Mouse (Mus musculus) fat pad, adult 2 months (tissue): ENCODE results near the gene Hspa5.
"Not testable (repeated sequence)": the region's sequence is repeated elsewhere in the genome, so short reads cannot be mapped to it uniquely, and the experiment has no call there.

Source experiments
- DNase-seq: peaks from one replicate; pipeline ENCODE4 v3.0.0-alpha.2; 2011; ENCODE audit warnings: low read depth, low spot score; ENCODE audit errors: extremely low read depth

Gene Hspa5

GRCm38 (mm10) chr2:34771368-34772226 lies at the start of gene Hspa5:
TSS of gene Hspa5 (plus strand) at chr2:34771970.
- DNase-seq = peak; percentile 99

- DNase-seq = no peak
These were observed 46.5 kb upstream of the Hspa5 start for GRCm38 (mm10) chr2:34725269-34725668.

GRCm38 (mm10) chr2:34727045-34727728 lies 44.6 kb upstream of the Hspa5 start:
- DNase-seq = no peak

DNA sequence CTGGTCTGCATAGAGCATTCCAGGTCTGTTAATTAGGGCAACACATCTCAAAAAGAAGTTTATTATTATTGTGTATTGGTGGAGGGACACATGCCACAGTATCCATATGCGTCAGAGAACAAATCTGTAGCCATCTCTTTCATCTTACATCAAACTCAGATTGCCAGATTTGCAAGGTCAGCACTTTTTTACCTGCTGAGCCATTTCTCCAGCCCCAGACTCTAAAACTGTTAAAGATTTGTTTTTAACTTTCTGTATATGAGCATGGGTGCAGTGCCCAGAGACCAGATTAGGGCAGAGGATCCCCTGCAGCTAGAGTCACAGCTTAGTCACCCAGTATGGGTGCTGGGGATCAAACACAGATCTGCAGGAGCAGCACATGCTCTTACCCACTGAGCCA lies 35.1 kb upstream of the Hspa5 start:
- DNase-seq = no peak

GRCm38 (mm10) chr2:34737911-34738310 lies 33.9 kb upstream of the Hspa5 start:
- no peak for DNase-seq

GRCm38 (mm10) chr2:34739684-34740391 lies 31.9 kb upstream of the Hspa5 start:
- no peak for DNase-seq

- no peak for DNase-seq
These were observed 30.2 kb upstream of the Hspa5 start for GRCm38 (mm10) chr2:34741390-34742159.

GRCm38 (mm10) chr2:34742675-34743074 lies 29.1 kb upstream of the Hspa5 start:
- no peak for DNase-seq

DNA sequence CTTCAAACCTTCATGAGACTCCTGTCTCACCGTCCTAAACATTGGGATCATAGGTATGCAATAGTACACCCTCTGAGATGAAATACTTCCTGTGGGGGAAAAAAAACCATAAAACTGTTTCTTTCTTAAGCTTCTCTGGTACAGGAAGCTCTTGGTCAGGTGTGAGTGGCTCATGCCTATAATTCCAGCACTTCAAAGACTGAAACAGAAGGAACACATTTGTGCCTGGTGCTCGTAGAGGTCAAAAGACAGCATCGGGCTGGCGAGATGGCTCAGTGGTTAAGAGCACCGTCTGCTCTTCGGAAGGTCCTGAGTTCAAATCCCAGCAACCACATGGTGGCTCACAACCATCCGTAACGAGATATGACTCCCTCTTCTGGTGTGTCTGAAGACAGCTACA lies 27.3 kb upstream of the Hspa5 start:
- DNase-seq = no peak

GRCm38 (mm10) chr2:34745673-34746072 lies 26.1 kb upstream of the Hspa5 start:
- DNase-seq = no peak

GRCm38 (mm10) chr2:34748479-34748878 lies 23.3 kb upstream of the Hspa5 start:
- DNase-seq = no peak

DNA sequence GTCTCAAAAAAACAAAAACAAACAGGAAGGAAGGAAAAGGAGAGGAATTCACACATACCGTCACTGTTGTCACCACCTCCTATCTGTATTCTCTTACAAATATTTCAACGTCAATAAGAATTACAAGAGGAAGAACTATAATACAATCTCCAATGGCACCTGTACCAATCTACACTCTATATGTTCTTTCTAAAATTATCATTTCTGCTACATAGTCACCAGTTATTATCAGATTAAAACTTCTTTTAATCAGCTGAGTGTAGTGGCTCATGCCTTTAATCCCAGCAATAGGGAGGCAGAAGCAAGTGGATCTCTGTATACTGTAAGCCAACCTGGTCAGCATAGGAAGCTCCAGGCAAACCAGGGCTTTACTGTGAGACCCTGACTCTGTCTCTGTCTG lies 21.5 kb upstream of the Hspa5 start:
- DNase-seq = no peak

DNA sequence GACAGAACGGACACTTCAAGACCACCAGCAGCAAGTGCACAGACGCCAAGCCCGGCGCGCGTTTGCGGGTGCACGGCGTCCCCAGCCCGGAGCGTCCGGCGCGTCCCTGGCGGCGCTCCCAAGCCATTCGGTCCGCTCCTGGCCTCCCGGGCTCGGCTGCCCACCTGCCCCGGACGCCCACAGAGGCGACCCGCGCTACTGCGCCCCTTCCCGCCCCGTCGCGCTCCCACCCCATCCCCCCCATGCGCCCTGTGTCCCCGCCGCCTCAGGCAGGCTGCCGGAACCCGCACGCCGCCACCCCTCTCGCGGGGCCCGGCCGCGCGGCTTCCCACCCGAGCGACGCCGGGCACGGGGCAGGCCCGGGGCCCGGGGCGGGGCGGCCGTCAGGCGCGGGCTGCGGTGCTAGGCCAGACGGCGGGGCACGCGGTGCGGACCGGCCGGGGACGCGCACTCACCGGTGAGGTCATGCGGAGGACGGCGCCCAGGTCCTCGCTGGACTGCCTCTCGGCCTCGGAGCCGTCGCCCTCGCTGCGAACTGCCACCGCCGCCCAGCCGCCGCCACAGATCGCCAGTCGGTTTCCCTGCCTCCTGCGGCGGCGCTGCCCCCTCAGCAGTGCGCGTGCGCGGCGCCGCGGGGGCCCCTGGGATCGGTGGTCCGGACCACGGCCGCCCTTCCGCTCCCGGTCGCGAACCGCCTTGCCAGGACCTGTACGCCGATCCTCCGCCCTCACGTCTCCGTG lies 17.8 kb upstream of the Hspa5 start:
- DNase-seq = no peak

GRCm38 (mm10) chr2:34754551-34755358 lies 17.0 kb upstream of the Hspa5 start, which contains the start of gene Gapvd1:
TSS of gene Gapvd1 (minus strand) at chr2:34755232.
- no peak for DNase-seq

GRCm38 (mm10) chr2:34757341-34757740 lies 14.4 kb upstream of the Hspa5 start:
- no peak for DNase-seq

GRCm38 (mm10) chr2:34761272-34761671 lies 10.5 kb upstream of the Hspa5 start:
- DNase-seq = not testable (repeated sequence)

DNA sequence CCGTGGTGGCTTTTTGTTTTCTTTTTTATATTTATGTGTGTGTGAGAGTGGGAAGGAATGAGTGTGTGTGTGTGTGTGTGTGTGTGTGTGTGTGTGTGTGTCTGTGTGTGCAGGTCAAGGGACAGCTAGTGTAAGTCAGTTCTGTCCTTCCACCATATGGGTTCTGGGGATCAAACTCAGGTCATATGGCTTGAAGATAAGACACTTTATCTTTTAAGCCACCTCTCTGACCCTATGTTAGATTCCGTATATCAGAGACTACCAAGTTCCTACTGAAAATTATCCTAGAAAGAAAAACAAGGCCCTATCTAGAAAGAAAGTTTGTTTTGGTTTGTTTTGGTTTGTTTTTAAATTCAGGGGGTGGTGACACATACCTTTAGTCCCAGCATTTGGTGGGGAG lies 9.6 kb upstream of the Hspa5 start:
- DNase-seq = no peak

GRCm38 (mm10) chr2:34762872-34763271 lies 8.9 kb upstream of the Hspa5 start:
- no peak for DNase-seq

GRCm38 (mm10) chr2:34764801-34765200 lies 7.0 kb upstream of the Hspa5 start:
- no peak for DNase-seq
